Mouse (Mus musculus): ENCODE data around the gene Acbd6. TPM values are rescaled to one million over a fixed set of nuclear protein-coding genes. Genes with fewer than 3 reads are reported as not detected.

Gene Acbd6
- polyA plus RNA-seq, 1 experiment, result 84.2 TPM

DNA sequence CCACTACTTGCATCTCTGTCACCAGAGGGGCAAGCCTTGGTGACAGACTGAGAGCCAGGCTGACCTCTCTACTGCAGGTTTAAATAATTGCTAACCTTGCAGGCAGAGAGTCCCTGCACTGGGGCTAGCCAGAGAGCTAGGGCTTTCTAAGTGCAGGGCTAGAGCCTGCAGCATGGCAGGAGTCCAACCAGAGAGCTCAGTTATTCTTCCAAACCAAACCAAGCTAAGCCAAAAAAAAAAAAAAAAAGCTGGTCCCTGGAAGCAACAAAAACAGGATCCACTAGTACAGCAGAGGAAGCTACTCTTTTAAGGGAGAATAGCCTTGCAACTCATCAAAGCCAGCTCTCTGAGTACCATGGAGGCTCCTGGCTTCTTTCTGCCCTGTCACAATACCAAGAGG, 143.0 kb downstream of the Acbd6 start:
- 0 out of 2 replicates have a peak, but pooled peaks cover 3% of the 10 kb centered on the region for H3K4me1 ChIP-seq (ENCODE audit: control insufficient read depth, insufficient read depth, low read length)
- H3K4me3 ChIP-seq (ENCODE audit: insufficient read depth, low read length), result no peak overlapping the region
- TF ChIP-seq POLR2A (IDR thresholded peaks at IDR 0.05; ENCODE audit: extremely low read depth, insufficient read depth, low read length) (no peak), CTCF (IDR thresholded peaks at IDR 0.05; ENCODE audit: extremely low read depth, insufficient read depth, low read length) (no peak)
- H3K27ac ChIP-seq (ENCODE audit: insufficient read depth, low read length), result no peak overlapping the region

DNA sequence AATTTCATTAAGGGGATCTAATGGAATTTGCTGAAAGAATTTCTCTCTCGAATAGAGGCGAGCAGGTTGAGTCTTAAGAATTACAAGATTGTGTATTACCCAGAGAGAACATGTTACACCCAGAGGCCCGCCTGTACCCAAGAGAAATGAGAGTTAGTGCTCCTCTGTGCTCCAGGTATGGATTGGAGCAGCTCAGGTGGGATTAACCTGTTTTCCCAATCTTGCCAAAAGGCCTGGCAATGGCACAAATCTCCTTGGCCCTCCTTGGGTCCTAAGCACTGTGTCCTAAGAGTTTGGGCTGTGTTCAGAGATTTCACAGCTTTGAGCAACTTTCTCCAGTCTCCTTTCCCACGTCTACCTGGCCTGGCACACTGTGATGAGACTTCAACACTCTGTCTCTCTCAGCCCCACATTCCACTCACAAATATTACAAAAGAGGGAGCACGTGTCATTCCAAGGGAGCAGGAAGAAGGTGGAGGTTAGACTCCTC, 145.3 kb downstream of the Acbd6 start:
- TF ChIP-seq CTCF (IDR thresholded peaks at IDR 0.05; ENCODE audit: extremely low read depth, insufficient read depth, low read length) (no peak), POLR2A (IDR thresholded peaks at IDR 0.05; ENCODE audit: extremely low read depth, insufficient read depth, low read length) (no peak)
- H3K4me1 ChIP-seq (ENCODE audit: control insufficient read depth, insufficient read depth, low read length), result 0 out of 2 replicates have a peak, but pooled peaks cover 2% of the 10 kb centered on the region
- H3K4me3 ChIP-seq (ENCODE audit: insufficient read depth, low read length), result no peak overlapping the region
- no peak overlapping the region for H3K27ac ChIP-seq (ENCODE audit: insufficient read depth, low read length)

DNA sequence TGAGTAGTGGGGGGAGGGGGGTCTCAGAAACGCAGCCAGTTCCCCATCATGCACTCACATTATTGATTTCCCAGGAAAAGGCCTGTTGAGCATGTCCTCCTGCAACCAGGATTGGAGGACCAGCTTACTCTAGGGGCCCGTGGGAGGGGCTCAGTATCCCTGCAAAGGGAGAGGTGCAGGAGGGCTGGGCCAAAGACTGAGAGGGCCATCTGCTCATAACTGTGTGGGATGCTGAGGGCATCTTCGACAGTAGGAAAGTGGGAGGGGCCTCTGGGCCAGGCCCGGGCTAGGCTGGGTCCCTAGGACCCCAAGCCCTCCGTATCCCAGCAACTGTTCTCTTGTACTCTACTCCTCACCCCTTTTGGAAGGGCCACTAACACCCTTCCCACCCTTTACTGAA, 146.3 kb downstream of the Acbd6 start:
- Histone ChIP-seq H3K4me1 (ENCODE audit: control insufficient read depth, insufficient read depth, low read length) (no peaks in the 10 kb centered on the region), H3K27ac (ENCODE audit: insufficient read depth, low read length) (no peak overlapping the region), H3K4me3 (ENCODE audit: insufficient read depth, low read length) (no peak overlapping the region)
- TF ChIP-seq POLR2A (IDR thresholded peaks at IDR 0.05; ENCODE audit: extremely low read depth, insufficient read depth, low read length) (no peak), CTCF (IDR thresholded peaks at IDR 0.05; ENCODE audit: extremely low read depth, insufficient read depth, low read length) (no peak)

DNA sequence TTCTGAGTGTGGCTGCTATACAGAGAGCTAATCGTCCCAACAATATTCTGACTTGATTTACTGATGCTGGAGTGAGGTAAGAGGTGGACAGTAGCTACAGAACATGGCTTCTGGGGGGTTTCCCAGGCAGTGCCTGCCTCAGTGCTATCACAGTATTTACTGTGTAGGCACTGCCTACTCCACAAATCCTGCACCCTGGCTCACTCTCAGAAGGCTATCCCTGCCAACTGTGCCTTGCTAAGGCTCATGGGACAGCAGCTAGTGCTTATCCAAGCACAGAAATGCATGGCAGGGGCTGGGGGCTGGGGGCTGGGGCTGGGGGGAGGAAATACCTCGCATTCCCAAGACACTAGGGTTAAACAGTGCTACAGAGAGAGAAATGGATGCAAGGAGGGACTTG, 155.4 kb downstream of the Acbd6 start:
- Histone ChIP-seq H3K27ac (ENCODE audit: insufficient read depth, low read length) (no peak overlapping the region), H3K4me1 (ENCODE audit: control insufficient read depth, insufficient read depth, low read length) (peaks cover 2% of the 10 kb centered on the region; the same call in 1 of the 2 replicates), H3K4me3 (ENCODE audit: insufficient read depth, low read length) (no peak overlapping the region)
- no peak for TF ChIP-seq CTCF (IDR thresholded peaks at IDR 0.05; ENCODE audit: extremely low read depth, insufficient read depth, low read length)
- TF ChIP-seq POLR2A (IDR thresholded peaks at IDR 0.05; ENCODE audit: extremely low read depth, insufficient read depth, low read length), result no peak

DNA sequence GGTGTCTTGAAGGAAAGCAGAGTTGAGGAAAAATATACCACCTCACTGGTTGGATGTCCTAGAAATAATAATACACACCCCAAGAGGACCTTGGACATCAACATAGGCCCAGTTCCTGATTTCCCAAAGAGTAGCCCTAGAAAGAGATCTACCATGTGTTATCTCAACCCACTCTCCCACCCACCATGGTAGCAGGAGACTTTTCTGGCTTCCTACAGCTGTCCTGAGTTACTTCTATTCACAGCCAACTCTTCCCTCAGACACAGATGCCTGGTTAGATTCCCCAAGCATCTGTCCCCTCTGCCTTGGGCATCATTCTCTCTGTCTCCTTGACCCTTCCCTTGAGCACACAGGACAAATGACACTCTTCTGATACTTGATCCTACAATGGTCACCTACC, 157.4 kb downstream of the Acbd6 start:
- no peak overlapping the region for H3K4me3 ChIP-seq (ENCODE audit: insufficient read depth, low read length)
- TF ChIP-seq CTCF (IDR thresholded peaks at IDR 0.05; ENCODE audit: extremely low read depth, insufficient read depth, low read length), result no peak
- no peak for TF ChIP-seq POLR2A (IDR thresholded peaks at IDR 0.05; ENCODE audit: extremely low read depth, insufficient read depth, low read length)
- peaks cover 2% of the 10 kb centered on the region; the same call in 1 of the 2 replicates for H3K4me1 ChIP-seq (ENCODE audit: control insufficient read depth, insufficient read depth, low read length)
- no peak overlapping the region for H3K27ac ChIP-seq (ENCODE audit: insufficient read depth, low read length)

DNA sequence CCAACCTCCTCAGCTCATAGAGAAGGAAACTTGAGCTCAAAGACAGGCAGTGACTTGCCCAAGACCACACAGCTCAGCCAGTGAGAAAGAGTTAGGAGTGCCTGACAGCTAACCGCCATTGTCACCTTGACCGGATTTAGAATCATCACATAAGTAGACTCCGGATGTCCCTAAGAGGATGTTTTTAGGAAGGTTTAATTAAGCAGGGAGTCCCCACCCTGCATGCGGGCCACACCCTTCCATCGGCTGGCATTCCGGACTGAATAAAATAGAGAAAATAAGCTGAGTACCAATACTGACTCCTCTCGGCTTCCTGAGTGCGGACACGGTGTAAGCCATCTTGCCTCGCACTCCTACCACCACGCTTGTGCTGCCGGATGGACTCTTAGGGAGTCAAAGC, 159.4 kb downstream of the Acbd6 start:
- Histone ChIP-seq H3K27ac (ENCODE audit: insufficient read depth, low read length) (no peak overlapping the region), H3K4me3 (ENCODE audit: insufficient read depth, low read length) (no peak overlapping the region), H3K4me1 (ENCODE audit: control insufficient read depth, insufficient read depth, low read length) (peaks cover 2% of the 10 kb centered on the region; the same call in 1 of the 2 replicates)
- TF ChIP-seq POLR2A (IDR thresholded peaks at IDR 0.05; ENCODE audit: extremely low read depth, insufficient read depth, low read length) (no peak), CTCF (IDR thresholded peaks at IDR 0.05; ENCODE audit: extremely low read depth, insufficient read depth, low read length) (no peak)

DNA sequence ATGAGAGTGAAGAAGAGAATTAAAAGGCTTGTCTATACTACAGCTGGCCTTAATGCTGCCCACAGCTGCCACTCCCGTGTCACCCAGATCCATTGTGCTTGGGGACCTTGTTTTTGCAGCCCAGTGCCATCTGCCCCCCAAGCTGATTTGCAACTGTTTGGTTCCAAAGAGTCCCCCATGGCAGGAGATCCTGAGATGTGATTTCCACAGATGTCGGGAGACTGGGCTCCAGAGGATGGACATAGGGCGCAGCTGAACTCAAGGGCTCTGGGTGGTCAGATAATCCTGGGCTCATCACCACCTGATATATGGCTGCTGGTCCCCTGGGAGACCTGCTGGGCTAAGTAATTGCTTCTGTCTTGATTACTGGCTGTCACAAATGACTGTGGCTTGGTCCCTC, 160.9 kb downstream of the Acbd6 start:
- TF ChIP-seq POLR2A (IDR thresholded peaks at IDR 0.05; ENCODE audit: extremely low read depth, insufficient read depth, low read length) (no peak), CTCF (IDR thresholded peaks at IDR 0.05; ENCODE audit: extremely low read depth, insufficient read depth, low read length) (no peak)
- Histone ChIP-seq H3K27ac (ENCODE audit: insufficient read depth, low read length) (no peak overlapping the region), H3K4me1 (ENCODE audit: control insufficient read depth, insufficient read depth, low read length) (peaks cover 2% of the 10 kb centered on the region; the same call in 1 of the 2 replicates), H3K4me3 (ENCODE audit: insufficient read depth, low read length) (no peak overlapping the region)

DNA sequence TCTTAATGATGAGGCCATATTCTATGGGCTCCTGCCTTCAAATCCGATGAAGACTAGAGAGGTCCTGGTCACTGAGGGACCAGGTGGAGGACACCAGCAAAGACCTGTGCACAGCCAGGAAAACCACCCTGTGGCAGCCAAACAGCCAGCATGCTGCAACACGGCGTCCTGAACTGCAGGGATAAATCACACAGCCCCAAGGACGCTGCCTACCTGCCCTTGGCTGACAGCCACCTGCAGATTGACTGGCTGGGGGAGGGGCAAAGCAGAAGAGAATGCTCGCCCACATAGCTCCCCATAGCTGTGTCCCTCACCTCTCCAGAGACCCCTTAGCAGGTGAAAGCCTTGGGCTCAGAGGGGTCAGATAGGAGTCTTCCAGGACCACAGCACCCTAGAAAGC, 162.1 kb downstream of the Acbd6 start:
- Histone ChIP-seq H3K27ac (ENCODE audit: insufficient read depth, low read length) (no peak overlapping the region), H3K4me1 (ENCODE audit: control insufficient read depth, insufficient read depth, low read length) (peaks cover 1% of the 10 kb centered on the region; the same call in 1 of the 2 replicates), H3K4me3 (ENCODE audit: insufficient read depth, low read length) (no peak overlapping the region)
- TF ChIP-seq POLR2A (IDR thresholded peaks at IDR 0.05; ENCODE audit: extremely low read depth, insufficient read depth, low read length) (no peak), CTCF (IDR thresholded peaks at IDR 0.05; ENCODE audit: extremely low read depth, insufficient read depth, low read length) (no peak)

DNA sequence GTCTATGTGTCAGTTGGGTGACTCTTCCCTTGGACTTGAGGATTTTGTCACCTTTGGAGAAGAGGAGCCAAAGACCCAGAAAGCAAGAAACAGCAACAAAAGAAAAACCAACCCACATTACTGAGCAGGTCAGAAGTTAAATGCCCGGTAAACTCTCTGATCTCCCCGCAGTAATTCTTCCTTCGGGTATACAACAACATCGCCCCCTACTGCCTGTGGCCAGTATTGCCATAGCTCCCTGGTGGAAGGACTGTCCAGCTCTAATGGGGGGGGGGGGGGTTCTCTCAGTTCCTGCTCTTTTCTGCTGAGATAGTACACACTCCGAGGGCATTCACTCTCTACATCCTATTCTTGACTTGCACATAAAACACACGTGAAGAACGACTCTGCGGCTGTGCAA, 163.5 kb downstream of the Acbd6 start:
- TF ChIP-seq POLR2A (IDR thresholded peaks at IDR 0.05; ENCODE audit: extremely low read depth, insufficient read depth, low read length), result no peak
- TF ChIP-seq CTCF (IDR thresholded peaks at IDR 0.05; ENCODE audit: extremely low read depth, insufficient read depth, low read length), result peak; percentile 62
- no peak overlapping the region for H3K27ac ChIP-seq (ENCODE audit: insufficient read depth, low read length)

DNA sequence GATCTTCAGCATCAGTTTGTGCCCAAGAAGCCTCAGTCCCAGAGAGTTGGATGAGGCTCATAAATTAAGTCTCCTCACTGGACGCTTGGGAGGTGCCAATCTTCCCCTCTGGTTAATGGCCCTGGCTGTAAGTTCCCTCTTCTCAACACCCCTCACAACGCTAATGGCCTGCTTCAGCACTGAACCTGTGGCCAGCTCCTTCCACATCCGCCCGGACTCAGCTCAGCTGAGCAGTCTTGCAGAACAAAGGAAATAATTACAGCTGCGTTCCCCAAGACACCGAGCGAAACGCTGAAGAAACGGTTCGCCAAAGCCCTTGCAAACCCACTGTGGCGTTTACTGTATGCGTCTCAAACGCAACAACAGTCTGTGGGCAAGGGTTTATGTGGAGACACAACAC, 164.3 kb downstream of the Acbd6 start:
- no peak overlapping the region for H3K27ac ChIP-seq (ENCODE audit: insufficient read depth, low read length)
- no peaks in the 10 kb centered on the region for H3K4me1 ChIP-seq (ENCODE audit: control insufficient read depth, insufficient read depth, low read length)
- no peak for TF ChIP-seq POLR2A (IDR thresholded peaks at IDR 0.05; ENCODE audit: extremely low read depth, insufficient read depth, low read length)
- TF ChIP-seq CTCF (IDR thresholded peaks at IDR 0.05; ENCODE audit: extremely low read depth, insufficient read depth, low read length), result no peak
- no peak overlapping the region for H3K4me3 ChIP-seq (ENCODE audit: insufficient read depth, low read length)

More for the DNA sequence above, 163.5 kb downstream of the Acbd6 start:
- no peaks in the 10 kb centered on the region for H3K4me1 ChIP-seq (ENCODE audit: control insufficient read depth, insufficient read depth, low read length)
- H3K4me3 ChIP-seq (ENCODE audit: insufficient read depth, low read length), result no peak overlapping the region
